Mouse (Mus musculus) kidney, adult 8-10 months (tissue): ENCODE data around the gene Vmn1r117.
"Not testable (repeated sequence)": the region's sequence is repeated elsewhere in the genome, so short reads cannot be mapped to it uniquely, and the experiment has no call there.

Experiments used
- DNase-seq, 2 experiments: peaks; one replicate each; pipeline ENCODE4 v3.0.0; 2022

The Vmn1r117 gene

GRCm38 (mm10) chr7:20884021-20884420 is at the start of gene Vmn1r117:
TSS of gene Vmn1r117 (minus strand) at chr7:20884121.
- DNase-seq = not testable (repeated sequence)

GRCm38 (mm10) chr7:20912247-20912646 is 28.3 kb upstream of the Vmn1r117 start, which contains the start of gene Vmn1r118:
TSS of gene Vmn1r118 (minus strand) at chr7:20912347.
- DNase-seq = not testable (repeated sequence)

- DNase-seq = not testable (repeated sequence)
These were observed 12.0 kb downstream of the Vmn1r117 start, which contains the start of gene Vmn1r116 for GRCm38 (mm10) chr7:20871956-20872355. TSS of gene Vmn1r116 (plus strand) at chr7:20872256.

- not testable (repeated sequence) for DNase-seq
These were observed 39.0 kb downstream of the Vmn1r117 start, which contains the start of gene Vmn1r115 for GRCm38 (mm10) chr7:20844885-20845284. TSS of gene Vmn1r115 (minus strand) at chr7:20844985.
